Mouse (Mus musculus) heart, embryonic 12.5 days (tissue): Measurements from ENCODE around the gene Tmem63a. TPM values are rescaled to one million over a fixed set of nuclear protein-coding genes. Genes with fewer than 3 reads are reported as not detected.
A peak's percentile ranks its signal among the peaks of the same experiment; 100 is the strongest.
"Not testable (repeated sequence)": the region's sequence is repeated elsewhere in the genome, so short reads cannot be mapped to it uniquely, and the experiment has no call there.

Source experiments
- ATAC-seq: fragments of 200-750 bp; cut with Nextera tagmentation; 2 replicates; pipeline ENCODE4 v1.8.0; 2017; ENCODE audit warnings: moderate TSS enrichment, moderate library complexity; ENCODE audit not compliant: insufficient number of reproducible peaks, low FRiP score
- H3K27ac ChIP-seq: fragments of 300-500 bp; sonication (generic); 2 replicates; pipeline ENCODE4 v1.5.1; 2016; ENCODE audit warnings: mild to moderate bottlenecking, moderate library complexity; ENCODE audit not compliant: poor library complexity, severe bottlenecking
- H3K27me3 ChIP-seq: fragments of 300-500 bp; sonication (generic); replicated peaks from 2 replicates; pipeline ENCODE4 v1.6.1; 2016; ENCODE audit warnings: mild to moderate bottlenecking, moderate library complexity
- H3K36me3 ChIP-seq: fragments of 300-500 bp; sonication (generic); 2 replicates; pipeline ENCODE4 v1.6.1; 2016; ENCODE audit warnings: mild to moderate bottlenecking, moderate library complexity
- H3K4me1 ChIP-seq: fragments of 300-500 bp; sonication (generic); replicated peaks from 2 replicates; pipeline ENCODE4 v1.6.1; 2016; ENCODE audit warnings: mild to moderate bottlenecking
- H3K4me2 ChIP-seq: fragments of 300-500 bp; sonication (generic); 2 replicates; pipeline ENCODE4 v1.6.1; 2016; ENCODE audit warnings: mild to moderate bottlenecking, moderate library complexity
- H3K4me3 ChIP-seq: fragments of 300-500 bp; sonication (generic); 2 replicates; pipeline ENCODE4 v1.5.1; 2016; ENCODE audit warnings: mild to moderate bottlenecking
- H3K9ac ChIP-seq: fragments of 300-500 bp; sonication (generic); 2 replicates; pipeline ENCODE4 v1.6.1; 2016; ENCODE audit warnings: mild to moderate bottlenecking, moderate library complexity
- H3K9me3 ChIP-seq: fragments of 300-500 bp; sonication (generic); replicated peaks from 2 replicates; pipeline ENCODE4 v1.6.1; 2016; ENCODE audit warnings: mild to moderate bottlenecking, moderate library complexity
- WGBS: fragments of 180-500 bp; shearing (Covaris S2); methylation state at CpG from one replicate; pipeline ENCODE4 v1.1.7; 2016; 5-methylcytosine and 5-hydroxymethylcytosine counted together
- polyA plus RNA-seq: library from polyadenylated mRNA; unstranded; fragments of >200 nt; fragmentation: Nextera tagmentation; extraction: Ambion mirVana; gene quantifications from 2 replicates; pipeline ENCODE4 v1.2.1, GENCODE M21; 2016

Tmem63a gene
- polyA plus RNA-seq, 1 experiment from 2014 or later, result 10.2 TPM

DNA sequence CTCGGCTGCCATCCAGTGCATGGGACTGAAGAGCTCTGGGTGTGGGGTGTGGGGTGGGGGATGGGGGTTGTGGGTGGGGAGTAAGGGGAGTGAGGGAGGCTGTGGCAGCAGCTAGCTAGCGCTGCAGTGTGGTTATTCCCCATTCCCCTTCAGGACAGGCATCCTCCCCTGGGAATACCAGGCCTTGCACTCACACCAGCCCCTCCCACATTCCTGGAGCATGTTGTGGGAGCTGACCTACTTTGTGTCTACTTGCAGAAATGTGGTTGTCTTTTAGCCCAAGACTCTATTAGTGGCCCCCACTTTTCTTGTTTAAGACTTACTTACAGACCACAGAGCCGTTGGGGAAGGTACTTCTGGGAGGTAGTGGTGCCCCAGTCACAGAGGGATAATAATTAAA, 24.4 kb downstream of the Tmem63a start:
- peaks cover 16% of the 10 kb centered on the region for H3K4me1 ChIP-seq
- no peaks in the 10 kb centered on the region for H3K9me3 ChIP-seq
- no peak overlapping the region for H3K9ac ChIP-seq
- no peak overlapping the region for H3K27ac ChIP-seq
- no peaks in the 10 kb centered on the region for H3K27me3 ChIP-seq
- H3K4me2 ChIP-seq, result no peak overlapping the region
- H3K4me3 ChIP-seq, result no peak overlapping the region
- no peak for ATAC-seq
- peaks cover 80% of the 10 kb centered on the region for H3K36me3 ChIP-seq
- WGBS, result 35% methylated on average over 3 of the region's 3 CpGs

DNA sequence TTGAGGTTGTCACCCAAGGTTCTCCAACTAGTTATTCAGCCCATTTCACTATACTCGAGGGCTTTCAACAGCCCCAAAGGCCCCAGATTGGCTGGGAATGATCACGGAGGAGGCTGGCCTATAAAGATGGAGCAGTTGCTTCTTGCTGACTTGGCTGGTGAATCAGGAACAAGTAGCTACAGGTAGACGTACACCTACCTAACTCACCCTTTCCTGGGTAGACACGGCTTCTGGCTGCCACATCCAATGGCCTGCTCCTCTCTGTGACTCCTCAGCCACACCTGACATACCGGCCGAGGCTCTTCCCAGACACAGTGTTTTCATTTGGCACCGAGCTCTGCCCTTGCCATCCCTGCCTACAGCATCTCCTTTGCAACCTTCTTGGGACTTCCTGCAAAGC, 25.1 kb downstream of the Tmem63a start:
- no peaks in the 10 kb centered on the region for H3K27me3 ChIP-seq
- WGBS, result 86% methylated on average over 7 of the region's 7 CpGs
- peaks cover 16% of the 10 kb centered on the region for H3K4me1 ChIP-seq
- peaks cover 79% of the 10 kb centered on the region for H3K36me3 ChIP-seq
- no peaks in the 10 kb centered on the region for H3K9me3 ChIP-seq
- ATAC-seq, result no peak
- H3K4me2 ChIP-seq, result no peak overlapping the region
- no peak overlapping the region for H3K4me3 ChIP-seq
- no peak overlapping the region for H3K9ac ChIP-seq
- no peak overlapping the region for H3K27ac ChIP-seq

DNA sequence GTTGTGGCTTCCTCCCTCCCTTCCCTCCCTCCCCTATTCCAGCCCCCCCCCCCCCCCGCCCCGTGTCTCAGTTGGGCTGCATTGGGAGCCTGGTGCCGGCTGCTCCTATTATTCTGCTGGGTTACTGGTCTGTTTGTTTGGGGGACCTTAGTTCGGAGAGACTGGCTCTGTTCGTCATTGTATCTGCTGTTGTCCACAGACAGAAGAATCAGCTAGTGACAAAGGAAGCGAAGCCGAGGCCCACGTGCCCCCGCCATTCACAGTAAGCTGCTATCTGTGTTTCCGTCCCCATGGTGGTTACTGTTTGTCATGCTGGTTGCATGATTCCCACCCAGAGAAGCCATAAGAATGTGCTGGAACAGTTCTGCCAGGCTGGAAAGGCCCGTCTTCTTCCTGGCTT, 30.8 kb downstream of the Tmem63a start:
- H3K9me3 ChIP-seq, result no peaks in the 10 kb centered on the region
- no peak overlapping the region for H3K27ac ChIP-seq
- H3K27me3 ChIP-seq, result no peaks in the 10 kb centered on the region
- no peak for ATAC-seq
- no peak overlapping the region for H3K9ac ChIP-seq
- peaks cover 43% of the 10 kb centered on the region for H3K36me3 ChIP-seq
- WGBS, result 72% methylated on average over 10 of the region's 11 CpGs
- no peak overlapping the region for H3K4me2 ChIP-seq
- no peak overlapping the region for H3K4me3 ChIP-seq
- H3K4me1 ChIP-seq, result peaks cover 12% of the 10 kb centered on the region

DNA sequence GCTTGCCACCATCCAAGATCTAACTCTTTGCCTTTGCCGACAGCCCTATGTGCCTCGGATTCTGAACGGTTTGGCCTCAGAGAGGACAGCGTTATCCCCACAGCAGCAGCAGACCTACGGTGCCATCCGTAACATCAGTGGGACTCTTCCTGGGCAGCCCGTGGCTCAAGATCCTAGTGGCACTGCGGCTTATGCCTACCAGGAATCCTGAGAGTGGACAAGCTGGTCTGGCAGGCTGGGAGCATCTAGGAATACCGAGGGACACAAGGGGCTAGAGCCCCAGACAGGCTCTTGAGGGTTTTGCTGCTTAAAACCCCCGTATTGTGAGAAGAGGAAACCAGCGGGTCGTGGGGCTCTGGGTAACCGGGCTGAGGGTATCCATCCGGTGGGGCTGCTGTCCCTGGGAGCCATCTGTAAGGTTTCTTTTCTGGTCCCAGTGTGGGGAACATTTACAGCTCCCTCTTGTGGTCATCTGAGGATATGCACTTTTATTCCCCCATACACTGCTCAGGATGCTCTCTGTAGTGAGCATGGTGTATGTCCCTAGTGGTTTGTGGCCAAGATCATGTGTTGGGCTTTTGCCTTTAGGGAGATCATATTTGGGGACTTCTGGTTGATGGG, 32.1 kb downstream of the Tmem63a start:
- Histone ChIP-seq H3K36me3 (peaks cover 35% of the 10 kb centered on the region), H3K9me3 (no peaks in the 10 kb centered on the region), H3K27ac (no peak overlapping the region), H3K9ac (no peak overlapping the region), H3K27me3 (no peaks in the 10 kb centered on the region), H3K4me3 (no peak overlapping the region), H3K4me1 (peaks cover 9% of the 10 kb centered on the region), H3K4me2 (no peak overlapping the region)
- WGBS, result 61% methylated on average over 14 of the region's 14 CpGs
- ATAC-seq, result peak; percentile 47; the same call in 1 of the 2 replicates

DNA sequence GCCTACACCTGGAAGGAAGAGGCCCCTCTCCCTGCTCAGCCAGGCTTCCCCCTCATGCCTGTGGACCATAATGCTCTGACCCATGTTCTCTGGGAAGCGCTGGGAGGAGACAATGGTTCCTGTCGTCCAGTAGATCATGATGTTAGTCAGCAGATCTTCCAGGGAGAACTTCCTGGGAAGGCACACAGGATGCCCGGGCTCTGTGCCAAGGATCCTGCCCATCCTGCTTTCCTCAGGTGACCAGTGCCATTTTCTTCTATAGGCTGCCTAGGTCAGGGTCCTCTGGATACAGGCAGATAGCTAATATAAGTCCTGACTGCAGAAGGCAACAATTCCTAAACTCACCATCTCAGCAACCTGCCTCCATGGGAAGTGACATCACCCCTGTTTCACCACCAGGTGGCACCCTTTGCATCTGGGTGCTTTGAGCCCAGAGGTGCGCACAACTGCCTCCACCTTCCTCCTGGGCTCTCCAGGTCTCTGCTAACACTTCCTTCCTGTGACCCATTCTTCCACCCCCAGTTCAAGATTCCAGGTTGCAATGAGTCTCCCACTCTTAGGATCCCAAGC, 34.1 kb downstream of the Tmem63a start:
- no peak for ATAC-seq
- 67% methylated on average over 4 of the region's 4 CpGs for WGBS

DNA sequence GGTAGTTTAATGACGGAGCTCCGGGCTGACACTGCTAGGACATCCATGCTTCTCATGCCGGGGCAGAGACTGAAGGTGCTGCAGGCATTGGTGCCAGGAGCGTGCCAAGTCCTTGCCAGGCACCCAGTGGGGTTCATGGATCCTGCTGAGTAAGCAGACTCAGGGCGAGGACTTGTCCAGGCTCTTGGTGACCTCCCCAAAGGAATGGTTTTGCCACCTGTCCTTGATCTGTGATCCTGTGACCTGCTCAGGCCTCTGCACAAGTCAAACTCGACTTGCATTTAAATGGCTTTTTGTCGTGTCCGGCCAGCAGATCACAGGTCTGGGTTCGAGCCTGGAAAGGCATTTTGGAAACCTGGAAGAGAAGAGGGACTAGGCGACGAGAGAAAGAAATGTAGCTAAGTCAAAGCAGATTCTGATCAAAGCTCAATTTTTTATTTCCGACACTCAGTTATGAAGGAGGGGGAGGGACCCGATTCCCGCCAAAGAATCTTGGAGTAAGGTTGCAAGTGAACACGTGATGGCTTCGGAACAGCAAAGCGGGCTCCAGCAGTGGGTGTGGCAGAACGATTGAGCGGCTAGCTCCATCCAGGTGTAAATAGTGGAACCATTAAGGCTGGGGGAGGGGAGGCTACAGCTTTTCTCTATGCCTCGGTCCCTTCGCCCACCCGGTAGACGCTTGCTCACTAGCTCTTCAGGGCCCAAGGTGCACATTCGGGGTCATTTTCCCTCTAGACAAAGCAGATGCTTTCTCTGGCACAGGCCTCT, 37.5 kb downstream of the Tmem63a start:
- Histone ChIP-seq H3K4me3 (no peak overlapping the region), H3K27me3 (no peaks in the 10 kb centered on the region; the same call in 1 of the 2 replicates), H3K4me2 (no peak overlapping the region), H3K36me3 (no peaks in the 10 kb centered on the region), H3K4me1 (no peaks in the 10 kb centered on the region), H3K27ac (no peak overlapping the region), H3K9ac (no peak overlapping the region), H3K9me3 (no peaks in the 10 kb centered on the region)
- 78% methylated on average over 24 of the region's 24 CpGs for WGBS
- ATAC-seq, result no peak

More for the DNA sequence above, 34.1 kb downstream of the Tmem63a start:
- H3K9me3 ChIP-seq, result no peaks in the 10 kb centered on the region
- no peak overlapping the region for H3K27ac ChIP-seq
- no peak overlapping the region for H3K9ac ChIP-seq
- H3K4me2 ChIP-seq, result no peak overlapping the region
- H3K4me3 ChIP-seq, result no peak overlapping the region
- no peaks in the 10 kb centered on the region for H3K27me3 ChIP-seq
- peaks cover 19% of the 10 kb centered on the region for H3K36me3 ChIP-seq
- no peaks in the 10 kb centered on the region for H3K4me1 ChIP-seq

DNA sequence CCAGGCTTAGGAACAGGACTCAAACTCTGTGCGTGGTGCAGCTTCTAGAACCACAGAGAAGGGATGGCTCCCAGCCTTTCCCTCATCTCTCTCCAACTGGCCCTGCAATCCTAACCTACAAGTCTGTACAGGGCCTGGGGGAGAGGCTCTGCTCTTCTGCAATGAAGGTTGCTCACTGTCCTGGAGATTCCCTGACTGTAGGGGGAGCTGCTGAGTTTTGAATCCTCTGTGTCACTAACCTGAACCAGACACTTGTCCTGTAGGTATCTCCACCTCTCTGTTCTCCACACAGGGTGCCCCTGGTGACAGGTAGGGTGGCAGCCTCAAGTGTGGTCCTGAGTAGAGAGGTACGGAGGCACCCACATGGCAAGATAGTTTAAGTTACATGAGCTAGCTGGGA, 38.3 kb downstream of the Tmem63a start:
- H3K4me1 ChIP-seq, result no peaks in the 10 kb centered on the region
- no peak overlapping the region for H3K4me2 ChIP-seq
- no peak for ATAC-seq
- no peaks in the 10 kb centered on the region for H3K36me3 ChIP-seq
- WGBS, result 52% methylated on average over 2 of the region's 2 CpGs
- H3K9ac ChIP-seq, result no peak overlapping the region
- no peaks in the 10 kb centered on the region; the same call in 1 of the 2 replicates for H3K27me3 ChIP-seq
- H3K4me3 ChIP-seq, result no peak overlapping the region
- no peaks in the 10 kb centered on the region for H3K9me3 ChIP-seq
- H3K27ac ChIP-seq, result no peak overlapping the region

DNA sequence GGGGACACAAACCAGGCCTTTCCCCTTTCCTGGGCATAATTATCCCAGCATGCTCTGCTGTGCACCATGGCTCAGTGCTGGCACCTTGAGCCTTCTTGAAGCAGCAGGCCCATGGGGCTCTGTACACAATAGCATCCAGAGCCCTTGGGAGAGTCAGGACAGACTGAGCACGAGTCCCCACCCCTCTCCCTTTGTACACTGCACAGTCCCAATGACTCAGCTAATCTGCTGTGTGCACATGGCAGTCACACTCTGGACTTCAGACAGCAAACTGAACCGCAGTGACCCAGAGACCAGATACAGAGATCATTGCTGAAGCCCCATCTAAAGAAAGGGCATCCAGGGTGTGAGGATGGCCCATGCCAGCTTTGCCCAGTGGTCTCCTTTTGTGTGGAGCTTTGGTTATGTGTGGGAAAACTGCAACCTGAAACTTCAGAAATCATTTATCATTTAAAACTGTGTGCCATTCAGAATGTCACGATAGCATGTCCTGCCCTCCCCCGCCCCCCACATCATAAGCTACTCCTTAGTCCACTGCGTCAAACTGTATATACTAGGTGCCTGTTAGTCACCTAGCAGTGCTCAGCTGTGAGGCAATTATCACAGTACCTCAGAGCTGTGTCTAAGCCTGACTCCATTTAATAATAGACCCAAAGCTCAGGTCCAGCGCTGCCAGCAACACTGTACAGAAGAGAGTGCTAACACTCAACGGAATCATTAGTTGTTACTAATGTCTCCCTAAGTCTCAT, 39.3 kb downstream of the Tmem63a start:
- H3K4me2 ChIP-seq, H3K9ac ChIP-seq, H3K36me3 ChIP-seq, H3K27me3 ChIP-seq, H3K9me3 ChIP-seq, H3K4me3 ChIP-seq, H3K4me1 ChIP-seq, H3K27ac ChIP-seq: not testable (repeated sequence)
- 77% methylated on average over 7 of the region's 7 CpGs for WGBS
- ATAC-seq, result peak; percentile 91

DNA sequence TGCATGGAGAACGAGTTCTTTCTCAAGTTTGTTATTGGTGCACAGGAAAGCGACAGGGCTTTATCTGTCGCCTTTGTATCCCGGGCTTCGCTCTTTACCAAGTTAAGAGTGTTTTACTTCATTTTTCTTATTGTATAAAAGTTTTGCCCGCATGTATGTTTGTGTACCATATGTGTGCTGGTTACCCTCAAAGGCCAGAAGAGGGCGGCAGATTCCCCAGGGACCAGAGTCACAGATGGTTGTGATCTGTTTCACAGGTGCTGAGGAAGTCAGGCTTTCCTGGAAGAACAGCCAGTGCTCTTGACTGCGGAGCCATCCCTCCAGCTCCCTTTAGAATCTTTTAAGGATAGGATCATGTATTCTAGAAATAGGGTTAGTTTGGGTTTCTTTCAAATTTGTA, 44.6 kb downstream of the Tmem63a start:
- no peaks in the 10 kb centered on the region for H3K4me1 ChIP-seq
- WGBS, result 86% methylated on average over 8 of the region's 8 CpGs
- no peak for ATAC-seq

DNA sequence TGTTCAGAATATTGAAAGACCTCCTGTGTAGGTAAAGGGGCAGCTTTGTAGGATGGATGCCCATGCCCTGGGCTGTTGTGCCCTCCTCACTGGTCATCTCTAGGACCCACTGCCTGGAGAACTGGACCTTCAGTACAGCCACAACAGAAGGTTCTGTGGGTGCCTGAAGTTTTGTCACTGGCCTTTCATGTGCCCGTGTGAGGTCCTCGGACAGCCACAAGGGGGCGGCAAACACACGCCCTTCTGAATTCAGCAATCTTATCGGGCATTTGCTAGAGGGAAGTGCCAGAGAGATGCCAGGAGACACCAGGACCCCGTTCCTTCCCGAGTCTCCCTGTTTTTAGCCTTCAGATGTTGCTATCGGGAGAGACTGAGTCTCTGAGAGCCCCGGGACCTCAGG, 45.6 kb downstream of the Tmem63a start:
- no peak overlapping the region for H3K9ac ChIP-seq
- peak overlapping the region; percentile 37 for H3K4me2 ChIP-seq
- H3K27ac ChIP-seq, result no peak overlapping the region
- H3K27me3 ChIP-seq, result peaks cover 9% of the 10 kb centered on the region
- H3K9me3 ChIP-seq, result no peaks in the 10 kb centered on the region
- WGBS, result under 1% methylated on average over 9 of the region's 9 CpGs
- H3K4me1 ChIP-seq, result no peaks in the 10 kb centered on the region
- H3K36me3 ChIP-seq, result no peaks in the 10 kb centered on the region
- ATAC-seq, result no peak
- H3K4me3 ChIP-seq, result no peak overlapping the region

More for the DNA sequence above, 44.6 kb downstream of the Tmem63a start:
- no peak overlapping the region for H3K9ac ChIP-seq
- H3K4me2 ChIP-seq, result no peak overlapping the region
- peaks cover 9% of the 10 kb centered on the region for H3K27me3 ChIP-seq
- no peak overlapping the region for H3K4me3 ChIP-seq
- no peaks in the 10 kb centered on the region for H3K36me3 ChIP-seq
- no peaks in the 10 kb centered on the region for H3K9me3 ChIP-seq
- H3K27ac ChIP-seq, result no peak overlapping the region

DNA sequence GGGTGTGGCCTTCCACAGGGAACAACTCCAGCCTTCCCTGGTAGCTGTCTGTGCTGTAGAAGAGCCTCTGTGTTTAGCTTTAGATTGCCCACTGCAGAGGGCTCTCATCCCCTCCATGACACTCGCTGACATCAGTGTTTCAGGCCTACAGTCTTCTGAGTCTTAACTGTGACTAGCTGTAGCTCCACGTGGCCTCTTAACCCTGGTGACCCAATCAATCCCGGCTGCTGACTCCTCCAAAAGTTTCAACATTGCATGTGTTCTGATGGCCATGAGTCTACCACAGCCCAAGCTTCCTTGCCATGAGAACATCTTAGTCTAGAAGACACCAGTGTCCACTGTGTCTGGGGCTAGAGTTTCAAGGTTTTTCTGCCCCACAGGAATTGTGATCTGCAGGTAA, 48.5 kb downstream of the Tmem63a start:
- Histone ChIP-seq H3K27ac (no peak overlapping the region), H3K9ac (no peak overlapping the region), H3K27me3 (peaks cover 17% of the 10 kb centered on the region; the same call in 1 of the 2 replicates), H3K36me3 (no peaks in the 10 kb centered on the region), H3K4me2 (no peak overlapping the region), H3K4me3 (no peak overlapping the region), H3K4me1 (no peaks in the 10 kb centered on the region), H3K9me3 (no peaks in the 10 kb centered on the region)
- no peak for ATAC-seq
- 57% methylated on average over 3 of the region's 3 CpGs for WGBS
